ENCODE assay signal across 23 mouse cellular contexts in the genomic region with DNA sequence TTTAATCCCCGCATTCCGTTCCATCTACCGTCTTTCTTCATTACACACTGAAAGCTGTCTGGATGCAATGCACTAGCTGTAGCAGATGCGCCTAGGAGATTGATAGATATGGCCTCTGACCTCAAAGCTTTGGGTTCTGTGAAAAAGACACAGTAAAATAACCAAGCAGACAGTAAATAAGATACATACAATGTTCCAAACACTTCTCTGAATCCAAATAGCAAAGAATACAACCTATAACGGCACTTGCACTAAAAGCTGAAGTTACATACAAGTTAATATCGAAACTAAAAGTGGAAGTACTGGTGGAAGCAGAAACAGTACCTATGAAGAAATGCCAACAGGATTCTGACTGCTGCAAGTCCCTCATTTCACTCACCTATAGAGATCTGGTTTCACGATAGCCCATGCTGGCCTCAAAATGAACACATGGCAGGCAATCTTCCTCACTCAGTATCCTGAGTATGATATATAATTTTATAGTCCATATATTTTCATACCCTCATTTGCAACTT. TPM values are rescaled to one million over a fixed set of nuclear protein-coding genes. Genes with fewer than 3 reads are reported as not detected.
"Had no signal": no experiment of that assay in that cellular context is flagged by ENCODE, and none has a peak within 500 bp of the region (broad histone marks: within the 10 kb centered on the region; RNA-seq: fewer than 3 reads in every experiment).

No protein-coding gene starts in this region.

- DNase-seq: kidney, adult 9 months; kidney, postnatal 25 days; layer of hippocampus, adult 9-11 months; layer of hippocampus, postnatal 36 days; lung, adult 18-20 months; retina, postnatal 1 day; right cerebral cortex, postnatal 25 days; spleen, adult 18-20 months; thymus, adult 18-20 months; thymus, postnatal 36 days had no signal

- H3K27me3 ChIP-seq: liver, embryonic 12.5 days; liver, embryonic 15.5 days; midbrain, embryonic 12.5 days; midbrain, embryonic 15.5 days; neural tube, embryonic 13.5 days had no signal

- H3K36me3 ChIP-seq: liver, embryonic 12.5 days; liver, embryonic 15.5 days; midbrain, embryonic 15.5 days; neural tube, embryonic 13.5 days had no signal

- ATAC-seq: liver, embryonic 12.5 days; midbrain, embryonic 15.5 days had no signal

- H3K9ac ChIP-seq: liver, embryonic 12.5 days; liver, embryonic 15.5 days; midbrain, embryonic 12.5 days; midbrain, embryonic 15.5 days; neural tube, embryonic 13.5 days had no signal

- H3K4me1 ChIP-seq: liver, embryonic 12.5 days; liver, embryonic 15.5 days; midbrain, embryonic 12.5 days; midbrain, embryonic 15.5 days; neural tube, embryonic 13.5 days had no signal

- H3K4me3 ChIP-seq: layer of hippocampus, adult 2 months; left cerebral cortex, adult 2 months; liver, embryonic 12.5 days; liver, embryonic 15.5 days; midbrain, embryonic 12.5 days; midbrain, embryonic 15.5 days; neural tube, embryonic 13.5 days had no signal

- H3K27ac ChIP-seq: kidney, postnatal 0 days; layer of hippocampus, adult 2 months; left cerebral cortex, adult 2 months; liver, embryonic 12.5 days; liver, embryonic 15.5 days; macrophage; midbrain, embryonic 12.5 days; midbrain, embryonic 15.5 days; neural tube, embryonic 13.5 days had no signal

RNA-seq across cellular contexts. Expression of a gene that starts 48.8 kb away (rescaled TPM):
- total RNA-seq: megakaryocyte, adult 5-6 weeks had no signal
- polyA plus RNA-seq: large intestine, adult 2 months; liver, embryonic 12.5 days; liver, embryonic 15.5 days; macrophage; testis, adult 2 months; urinary bladder, adult 2 months had no signal
